Mouse (Mus musculus) embryonic facial prominence, embryonic 15.5 days (tissue): ENCODE measurements at regions not wholly inside any gene's neighbourhood (a gene's known extent, or its start where the extent isn't known, plus 50 kb on each side); places are given as distances from the start of the nearest gene placed in this dataset.

ENCODE experiments used
- ATAC-seq: fragments of 200-750 bp; cut with Nextera tagmentation; 2 replicates; pipeline ENCODE4 v1.8.0; 2017; ENCODE audit warnings: low read depth, moderate TSS enrichment; ENCODE audit not compliant: insufficient number of reproducible peaks, low FRiP score, low TSS enrichment
- H3K27ac ChIP-seq: fragments of 300-500 bp; sonication (generic); replicated peaks from 2 replicates; pipeline ENCODE4 v1.5.1; 2015; ENCODE audit warnings: mild to moderate bottlenecking, inconsistent platforms
- H3K27me3 ChIP-seq: fragments of 300-500 bp; sonication (generic); 2 replicates; pipeline ENCODE4 v1.6.1; 2015; ENCODE audit warnings: inconsistent platforms
- H3K36me3 ChIP-seq: fragments of 300-500 bp; sonication (generic); 2 replicates; pipeline ENCODE4 v1.6.1; 2015; ENCODE audit warnings: mild to moderate bottlenecking, inconsistent platforms
- H3K4me1 ChIP-seq: fragments of 300-500 bp; sonication (generic); 2 replicates; pipeline ENCODE4 v1.6.1; 2015; ENCODE audit warnings: inconsistent platforms
- H3K4me2 ChIP-seq: fragments of 300-500 bp; sonication (generic); replicated peaks from 2 replicates; pipeline ENCODE4 v1.6.1; 2015; ENCODE audit warnings: mild to moderate bottlenecking, inconsistent platforms
- H3K4me3 ChIP-seq: fragments of 300-500 bp; sonication (generic); replicated peaks from 2 replicates; pipeline ENCODE4 v1.5.1; 2015; ENCODE audit warnings: mild to moderate bottlenecking, inconsistent platforms
- H3K9ac ChIP-seq: fragments of 300-500 bp; sonication (generic); 2 replicates; pipeline ENCODE4 v1.6.1; 2015; ENCODE audit warnings: inconsistent platforms
- H3K9me3 ChIP-seq: fragments of 300-500 bp; sonication (generic); replicated peaks from 2 replicates; pipeline ENCODE4 v1.6.1; 2016; ENCODE audit warnings: inconsistent platforms
- WGBS: fragments of 180-500 bp; shearing (Covaris S2); methylation state at CpG from one replicate; pipeline ENCODE4 v1.1.7; 2015; 5-methylcytosine and 5-hydroxymethylcytosine counted together

DNA sequence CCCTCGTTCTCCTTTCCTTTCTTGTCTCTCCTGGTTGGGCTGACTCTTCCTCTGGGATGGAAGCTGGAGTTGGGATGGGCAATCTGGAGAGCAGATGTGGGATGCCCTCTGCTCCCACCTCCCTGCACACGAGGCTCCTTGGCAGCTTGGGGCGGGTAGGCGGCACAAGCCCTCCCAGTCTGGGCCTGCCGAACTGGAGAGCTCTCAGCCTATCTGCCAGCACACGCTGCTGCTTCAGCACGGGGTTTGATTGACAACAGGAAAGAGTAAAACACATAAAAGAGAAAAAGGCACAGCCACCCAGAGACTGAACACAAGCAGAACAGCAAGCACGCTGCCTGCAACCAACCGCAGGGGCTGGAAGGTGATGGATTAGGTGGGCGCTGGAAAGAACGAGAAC lies 121.9 kb upstream of the Pja1 start:
- 50% methylated on average over 11 of the region's 11 CpGs for WGBS
- no peak overlapping the region for H3K9ac ChIP-seq
- ATAC-seq: no peak

DNA sequence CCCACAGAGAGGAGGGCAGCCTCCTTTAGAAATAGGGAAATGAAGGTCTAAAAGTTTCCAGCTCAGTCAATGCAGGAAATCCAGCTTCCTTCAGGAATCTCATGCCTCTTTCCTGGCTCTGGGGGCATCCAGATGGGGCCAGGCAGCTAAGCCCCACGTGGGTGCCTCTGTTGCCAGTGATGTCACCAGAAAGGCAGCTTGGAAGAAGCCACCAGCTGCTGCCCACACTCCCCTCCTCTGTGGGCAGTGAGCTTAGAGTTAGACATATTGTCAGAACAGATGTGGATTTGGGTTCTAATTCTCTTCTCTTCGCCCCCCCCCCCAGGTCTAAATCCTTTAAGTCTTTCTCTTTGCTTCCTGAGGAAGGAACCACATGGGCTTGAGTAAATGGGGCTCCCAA lies 116.2 kb upstream of the Pja1 start:
- peaks cover under 1% of the 10 kb centered on the region; the same call in 1 of the 2 replicates for H3K4me1 ChIP-seq
- no peak overlapping the region for H3K4me2 ChIP-seq
- ATAC-seq: no peak
- no peaks in the 10 kb centered on the region for H3K9me3 ChIP-seq
- H3K27me3 ChIP-seq: peaks cover 25% of the 10 kb centered on the region; the same call in 1 of the 2 replicates
- H3K36me3 ChIP-seq: no peaks in the 10 kb centered on the region
- H3K27ac ChIP-seq: no peak overlapping the region
- whole genome bisulfite sequencing: 42% methylated on average over 2 of the region's 2 CpGs
- no peak overlapping the region for H3K9ac ChIP-seq
- no peak overlapping the region for H3K4me3 ChIP-seq

More for the DNA sequence above, 121.9 kb upstream of the Pja1 start:
- Histone ChIP-seq H3K36me3 (no peaks in the 10 kb centered on the region), H3K4me3 (no peak overlapping the region), H3K27ac (no peak overlapping the region), H3K4me1 (no peaks in the 10 kb centered on the region), H3K4me2 (no peak overlapping the region), H3K27me3 (peaks cover 40% of the 10 kb centered on the region), H3K9me3 (no peaks in the 10 kb centered on the region)

DNA sequence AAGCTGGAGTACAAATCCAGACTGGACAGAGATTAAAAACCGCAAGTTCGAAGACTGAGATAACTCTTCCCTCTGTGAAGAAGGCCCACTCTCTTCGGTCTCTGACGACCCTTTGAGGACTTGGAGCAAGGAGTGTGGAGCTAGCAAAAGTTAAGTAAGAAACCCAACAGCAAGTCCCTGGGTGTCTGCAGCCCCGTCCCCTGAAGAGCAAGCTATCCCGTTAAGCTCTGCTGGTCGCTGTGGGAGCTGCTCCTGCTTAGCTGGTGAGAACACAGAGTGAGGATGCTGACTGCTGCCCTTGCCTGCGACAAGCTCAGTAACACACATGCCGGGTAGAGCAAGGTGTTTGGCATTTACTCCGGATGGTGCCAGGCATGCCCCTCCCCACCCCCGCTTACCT lies 115.2 kb upstream of the Pja1 start:
- Histone ChIP-seq H3K27ac (no peak overlapping the region), H3K4me3 (no peak overlapping the region), H3K9ac (no peak overlapping the region), H3K9me3 (no peaks in the 10 kb centered on the region), H3K27me3 (peaks cover 20% of the 10 kb centered on the region; the same call in 1 of the 2 replicates), H3K4me2 (no peak overlapping the region), H3K4me1 (peaks cover 9% of the 10 kb centered on the region), H3K36me3 (no peaks in the 10 kb centered on the region)
- WGBS: 68% methylated on average over 11 of the region's 11 CpGs
- no peak for ATAC-seq

DNA sequence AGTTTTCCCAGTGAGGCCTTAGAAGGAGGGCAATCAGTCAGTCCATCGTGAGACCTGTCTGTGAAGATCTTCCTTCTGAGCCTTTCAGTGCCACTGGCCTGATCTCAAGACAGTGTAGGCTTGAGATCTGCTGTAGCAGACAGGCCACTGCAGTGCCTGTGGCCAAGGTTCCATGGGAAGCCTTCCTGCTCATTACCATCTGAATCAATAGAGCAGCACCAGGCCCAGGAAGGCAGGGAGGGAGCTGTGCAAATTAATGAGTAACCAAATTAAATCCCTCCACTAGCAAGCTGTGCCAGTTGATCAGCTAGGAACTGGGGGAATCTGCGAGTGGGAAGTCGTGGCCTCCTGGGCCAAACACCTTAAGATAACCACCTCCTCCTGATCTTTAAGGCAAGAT lies 114.6 kb upstream of the Pja1 start:
- WGBS: 40% methylated on average over 3 of the region's 3 CpGs

DNA sequence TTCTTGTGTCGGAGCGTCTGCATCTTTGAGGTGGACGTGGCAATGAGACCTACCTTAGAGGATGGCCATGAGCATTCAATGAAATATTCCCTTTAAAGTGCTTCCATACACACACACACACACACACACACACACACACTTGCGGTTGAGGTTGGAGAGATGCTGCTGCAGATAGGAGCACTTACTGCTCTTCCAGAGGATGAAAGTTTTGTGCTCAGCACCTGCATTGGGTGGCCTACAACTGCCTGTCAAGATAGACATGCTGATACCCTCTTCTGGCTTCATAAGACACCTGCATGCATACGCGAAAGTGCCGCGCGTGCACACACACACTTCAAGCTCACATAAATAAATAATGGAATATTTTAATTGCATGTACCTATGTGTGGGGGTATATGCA lies 111.5 kb upstream of the Pja1 start:
- Histone ChIP-seq H3K27me3 (peaks cover 11% of the 10 kb centered on the region), H3K4me3 (no peak overlapping the region), H3K27ac (no peak overlapping the region), H3K36me3 (no peaks in the 10 kb centered on the region), H3K4me2 (no peak overlapping the region), H3K9ac (no peak overlapping the region), H3K9me3 (no peaks in the 10 kb centered on the region), H3K4me1 (peaks cover 9% of the 10 kb centered on the region)
- ATAC-seq: no peak
- 85% methylated on average over 9 of the region's 9 CpGs for WGBS

More for the DNA sequence above, 114.6 kb upstream of the Pja1 start:
- peaks cover 19% of the 10 kb centered on the region for H3K27me3 ChIP-seq
- no peak overlapping the region for H3K9ac ChIP-seq
- no peak overlapping the region for H3K27ac ChIP-seq
- H3K4me2 ChIP-seq: no peak overlapping the region
- H3K4me1 ChIP-seq: peaks cover 9% of the 10 kb centered on the region
- no peaks in the 10 kb centered on the region for H3K9me3 ChIP-seq
- ATAC-seq: no peak
- no peaks in the 10 kb centered on the region for H3K36me3 ChIP-seq
- H3K4me3 ChIP-seq: no peak overlapping the region

DNA sequence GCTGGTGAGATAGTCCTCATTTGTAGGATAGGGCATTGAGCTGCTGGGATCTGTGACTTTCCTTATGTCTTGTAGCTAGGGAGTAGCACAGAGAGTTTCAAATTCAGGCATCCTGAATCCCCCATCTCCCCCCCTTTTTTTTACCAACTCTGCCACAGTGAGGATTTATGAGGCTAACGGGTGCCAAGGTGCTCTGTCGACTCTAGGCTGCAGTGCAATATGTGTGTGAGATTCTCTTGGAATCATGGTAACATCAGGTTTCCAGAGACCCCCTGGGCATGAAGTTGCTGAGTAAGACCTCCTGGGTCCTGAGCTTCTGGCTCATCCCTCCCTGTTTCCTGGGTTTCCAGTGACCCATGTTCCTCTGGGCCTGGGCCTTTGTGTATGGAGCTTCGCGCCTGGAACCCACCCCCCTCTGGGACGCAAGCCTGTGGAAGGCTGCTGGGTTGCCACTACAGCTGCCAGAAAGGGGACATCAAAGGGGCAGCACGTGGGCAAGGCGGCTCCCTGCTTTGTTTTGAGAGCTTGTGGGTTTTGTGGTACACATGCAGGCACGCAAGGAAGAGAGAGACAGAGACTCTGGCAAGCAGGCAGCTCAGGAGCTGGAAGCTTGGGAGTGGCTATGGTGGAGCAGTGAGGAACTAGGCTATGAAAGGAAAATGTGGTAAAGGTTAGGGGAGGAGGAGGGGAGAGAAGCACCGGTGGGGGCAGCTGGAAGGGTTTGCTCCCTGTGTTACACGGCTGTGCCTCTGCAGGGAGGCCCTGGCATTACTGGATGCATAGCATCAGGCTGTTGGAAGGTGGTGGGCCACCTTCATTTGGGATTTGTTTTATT lies 110.8 kb upstream of the Pja1 start:
- Histone ChIP-seq H3K9ac (no peak overlapping the region), H3K36me3 (no peaks in the 10 kb centered on the region), H3K4me1 (peaks cover 9% of the 10 kb centered on the region), H3K27ac (peak overlapping the region; percentile 28; the same call in 1 of the 2 replicates), H3K9me3 (no peaks in the 10 kb centered on the region), H3K27me3 (peaks cover 11% of the 10 kb centered on the region), H3K4me2 (no peak overlapping the region), H3K4me3 (no peak overlapping the region)
- ATAC-seq: peak; percentile 72
- WGBS: 36% methylated on average over 10 of the region's 10 CpGs

DNA sequence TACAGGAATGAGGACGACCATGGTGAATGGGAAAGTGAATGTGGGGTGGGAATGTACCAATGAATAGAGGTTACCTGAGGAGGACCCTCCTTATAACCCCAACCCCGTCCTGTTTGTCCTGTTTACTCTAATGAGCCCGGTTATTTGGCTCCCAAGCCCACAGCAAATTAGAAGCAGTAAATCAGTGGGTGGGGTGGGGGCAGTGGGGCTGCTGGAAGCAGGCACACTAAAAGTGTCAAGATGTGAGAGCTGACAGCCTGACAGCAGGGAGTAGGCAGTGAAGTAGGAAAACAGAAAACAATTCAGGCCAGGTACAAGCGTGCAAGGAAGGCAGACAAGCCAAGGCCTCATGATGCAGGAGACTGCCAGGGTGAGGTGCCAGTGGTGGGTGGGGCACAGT lies 108.1 kb upstream of the Pja1 start:
- Histone ChIP-seq H3K27me3 (peaks cover 17% of the 10 kb centered on the region), H3K4me1 (peaks cover 15% of the 10 kb centered on the region), H3K36me3 (no peaks in the 10 kb centered on the region), H3K9ac (no peak overlapping the region), H3K27ac (no peak overlapping the region), H3K9me3 (no peaks in the 10 kb centered on the region), H3K4me2 (no peak overlapping the region), H3K4me3 (no peak overlapping the region)
- ATAC-seq: no peak
- WGBS: 64% methylated on average over 4 of the region's 4 CpGs

DNA sequence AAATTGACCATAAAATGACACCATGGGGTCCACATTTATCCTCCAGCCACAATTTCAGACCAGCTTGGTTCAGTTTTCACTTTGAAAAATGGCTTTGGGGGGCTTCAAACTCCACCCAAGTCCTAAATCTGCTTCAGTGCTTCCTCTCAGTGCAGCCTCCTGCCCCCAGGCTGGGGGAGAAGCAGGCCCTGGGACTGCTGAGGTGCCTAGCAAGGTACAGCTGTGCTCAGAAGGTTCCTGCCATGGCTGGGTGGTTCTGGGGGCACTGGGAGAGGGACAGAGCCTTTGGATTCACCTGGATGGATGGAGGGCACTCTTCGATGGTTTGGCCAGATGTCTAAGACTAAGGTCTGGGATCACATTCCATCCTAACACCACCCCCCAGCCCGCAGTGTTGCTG lies 107.7 kb upstream of the Pja1 start:
- Histone ChIP-seq H3K27ac (no peak overlapping the region), H3K4me2 (no peak overlapping the region), H3K9me3 (no peaks in the 10 kb centered on the region), H3K27me3 (peaks cover 14% of the 10 kb centered on the region), H3K4me1 (peaks cover 17% of the 10 kb centered on the region), H3K36me3 (no peaks in the 10 kb centered on the region), H3K9ac (no peak overlapping the region), H3K4me3 (no peak overlapping the region)
- WGBS: 64% methylated on average over 2 of the region's 2 CpGs
- no peak for ATAC-seq

DNA sequence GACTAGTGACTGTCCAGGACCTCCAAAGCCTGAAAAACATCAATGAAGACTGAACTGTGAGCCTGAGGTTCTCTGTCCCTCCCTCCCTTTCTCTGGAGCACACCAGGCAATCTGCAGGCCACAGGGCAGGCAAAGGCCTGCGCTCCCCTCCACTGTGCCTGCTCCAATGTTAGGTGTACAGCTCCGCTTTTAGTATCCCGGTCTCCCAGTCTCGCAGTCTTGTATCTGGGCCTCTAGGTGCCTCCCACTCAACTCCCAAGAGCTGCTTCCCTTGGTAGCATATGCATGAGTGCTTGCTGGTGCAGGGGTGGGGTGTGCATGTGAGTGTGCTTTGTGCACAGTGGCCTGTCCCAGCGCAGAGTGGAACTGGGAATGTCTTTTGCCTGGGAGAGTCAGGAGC lies 104.0 kb upstream of the Pja1 start:
- Histone ChIP-seq H3K4me3 (no peak overlapping the region), H3K9me3 (no peaks in the 10 kb centered on the region), H3K27ac (no peak overlapping the region), H3K27me3 (peaks cover 19% of the 10 kb centered on the region; the same call in 1 of the 2 replicates), H3K36me3 (no peaks in the 10 kb centered on the region), H3K9ac (no peak overlapping the region), H3K4me1 (0 out of 2 replicates have a peak, but pooled peaks cover 7% of the 10 kb centered on the region), H3K4me2 (no peak overlapping the region)
- 47% methylated on average over 5 of the region's 5 CpGs for WGBS
- no peak for ATAC-seq

DNA sequence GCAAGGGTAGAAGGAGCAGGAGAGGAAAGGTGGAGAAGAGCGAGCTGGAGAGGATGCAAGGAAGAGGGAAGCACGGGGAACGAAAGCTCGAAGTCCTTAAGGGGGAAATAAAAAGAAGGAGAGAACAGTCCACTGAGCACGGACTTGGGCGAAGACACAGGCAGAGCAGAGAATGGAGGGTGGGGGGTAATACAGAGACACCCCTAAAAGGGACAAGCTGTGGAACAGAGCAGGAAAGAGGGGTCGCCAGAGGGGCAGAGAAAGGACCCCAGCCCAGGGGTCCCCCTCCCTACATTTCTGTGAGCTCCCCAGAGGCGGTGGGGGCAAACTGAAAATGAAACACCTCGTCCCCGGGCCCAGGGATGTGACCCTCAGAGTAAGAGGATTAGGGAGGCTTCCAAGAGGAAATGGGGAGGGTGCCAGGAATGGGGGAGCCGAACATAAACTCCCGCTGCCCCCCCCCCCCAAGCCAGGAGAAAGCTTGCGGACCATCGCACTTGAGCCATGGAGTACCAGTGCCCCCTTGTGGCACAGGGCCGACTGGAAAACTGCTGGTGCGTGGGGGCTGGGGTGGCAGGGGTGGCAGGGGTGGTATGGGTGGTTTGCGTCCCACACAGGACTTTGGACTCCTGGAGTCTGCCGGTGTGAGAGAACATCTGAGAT lies 103.5 kb upstream of the Pja1 start:
- Histone ChIP-seq H3K4me2 (peak overlapping the region; percentile 47), H3K27me3 (peaks cover 19% of the 10 kb centered on the region; the same call in 1 of the 2 replicates)
- ATAC-seq: 0 out of 2 replicates have a peak, but pooled peaks have one; percentile 43

DNA sequence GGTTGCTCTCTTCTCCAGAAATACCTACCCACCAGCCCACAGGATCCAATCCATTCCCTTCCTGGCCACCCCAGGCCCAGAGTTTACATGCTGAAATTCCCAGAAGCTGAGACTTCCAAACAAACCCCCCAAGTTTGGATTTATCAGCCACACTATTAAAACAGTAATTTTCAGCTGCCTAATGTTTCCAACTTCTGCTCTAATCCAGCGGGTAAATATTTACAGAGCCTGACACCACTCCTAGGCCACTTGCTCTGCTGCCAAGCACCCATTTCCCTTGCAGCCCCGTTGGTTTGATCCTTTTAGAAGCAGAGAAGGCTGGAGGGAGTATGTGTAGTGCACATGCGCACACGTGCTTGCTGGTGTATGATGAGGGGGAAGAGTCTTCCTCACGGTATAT lies 99.1 kb upstream of the Pja1 start:
- H3K27me3 ChIP-seq: peaks cover 20% of the 10 kb centered on the region
- H3K4me1 ChIP-seq: 0 out of 2 replicates have a peak, but pooled peaks cover 19% of the 10 kb centered on the region
- no peak overlapping the region for H3K4me2 ChIP-seq
- no peaks in the 10 kb centered on the region for H3K36me3 ChIP-seq
- H3K9me3 ChIP-seq: no peaks in the 10 kb centered on the region
- no peak for ATAC-seq
- no peak overlapping the region for H3K4me3 ChIP-seq
- H3K27ac ChIP-seq: no peak overlapping the region
- 77% methylated on average over 5 of the region's 5 CpGs for WGBS
- H3K9ac ChIP-seq: no peak overlapping the region

More for the DNA sequence above, 103.5 kb upstream of the Pja1 start:
- Histone ChIP-seq H3K9ac (no peak overlapping the region), H3K4me1 (0 out of 2 replicates have a peak, but pooled peaks cover 7% of the 10 kb centered on the region), H3K36me3 (no peaks in the 10 kb centered on the region), H3K4me3 (peak overlapping the region; percentile 25), H3K9me3 (no peaks in the 10 kb centered on the region), H3K27ac (no peak overlapping the region)
- 35% methylated on average over 17 of the region's 18 CpGs for WGBS
